Mouse (Mus musculus): ENCODE measurements around the gene Klrb1c.
"Not testable (repeated sequence)": the region's sequence is repeated elsewhere in the genome, so short reads cannot be mapped to it uniquely, and the experiment has no call there.

Klrb1c gene

GRCm38 (mm10) chr6:128755402-128755763 lies 33.6 kb downstream of the Klrb1c start:
- DNase-seq (ENCODE audit: low spot score), result not testable (repeated sequence)

DNA sequence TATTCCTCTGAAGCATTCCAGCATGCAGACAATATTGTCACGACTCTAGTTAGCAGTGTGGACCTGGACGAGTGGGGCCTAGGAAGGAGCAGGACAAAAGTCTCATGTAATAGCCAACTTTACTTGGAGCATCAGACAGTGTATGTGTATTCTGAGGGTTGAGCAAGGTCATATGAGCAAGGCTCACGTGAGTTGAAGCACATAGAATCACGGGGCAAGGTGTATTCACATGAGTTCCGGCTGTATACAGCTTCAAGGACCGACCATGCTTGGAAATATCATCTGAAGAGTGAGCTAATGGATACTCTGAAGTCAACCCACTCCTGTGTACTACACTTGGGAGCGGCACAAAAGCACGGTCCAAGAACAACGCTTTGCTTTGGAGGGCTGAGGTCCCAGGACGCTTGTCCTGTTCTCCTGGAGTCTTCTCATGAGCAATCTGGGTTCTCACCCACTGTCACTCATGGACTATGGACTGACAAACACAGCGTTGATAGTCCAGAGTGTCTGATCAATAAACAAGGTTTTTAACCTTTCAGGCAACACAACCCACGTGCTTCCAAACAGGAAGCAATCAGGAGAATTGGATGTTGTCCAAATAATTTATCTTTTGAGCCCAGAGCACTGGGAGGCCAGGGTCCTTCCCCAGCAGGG lies 34.1 kb downstream of the Klrb1c start:
- DNase-seq (ENCODE audit: low spot score), result not testable (repeated sequence)

DNA sequence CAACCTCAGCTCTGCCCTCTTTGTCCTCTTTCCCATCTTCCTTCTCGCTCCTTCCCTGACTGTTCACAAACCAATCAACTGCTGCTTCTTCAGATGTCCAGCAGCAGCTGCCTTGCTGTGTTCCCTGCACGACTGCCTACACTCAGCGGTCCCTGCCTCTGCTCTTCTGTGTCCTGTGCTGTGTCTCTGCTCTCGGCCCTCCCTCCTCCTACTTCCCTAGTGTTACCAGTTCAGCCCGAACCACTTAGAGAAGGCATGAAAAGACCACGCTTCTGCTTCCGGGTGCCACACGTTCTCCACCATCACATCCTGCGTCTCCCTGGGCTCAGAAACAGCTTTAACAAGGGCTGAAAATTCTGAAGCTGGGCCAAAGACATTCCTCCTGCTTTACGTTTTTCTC lies 34.8 kb downstream of the Klrb1c start:
- not testable (repeated sequence) for DNase-seq (ENCODE audit: low spot score)

DNA sequence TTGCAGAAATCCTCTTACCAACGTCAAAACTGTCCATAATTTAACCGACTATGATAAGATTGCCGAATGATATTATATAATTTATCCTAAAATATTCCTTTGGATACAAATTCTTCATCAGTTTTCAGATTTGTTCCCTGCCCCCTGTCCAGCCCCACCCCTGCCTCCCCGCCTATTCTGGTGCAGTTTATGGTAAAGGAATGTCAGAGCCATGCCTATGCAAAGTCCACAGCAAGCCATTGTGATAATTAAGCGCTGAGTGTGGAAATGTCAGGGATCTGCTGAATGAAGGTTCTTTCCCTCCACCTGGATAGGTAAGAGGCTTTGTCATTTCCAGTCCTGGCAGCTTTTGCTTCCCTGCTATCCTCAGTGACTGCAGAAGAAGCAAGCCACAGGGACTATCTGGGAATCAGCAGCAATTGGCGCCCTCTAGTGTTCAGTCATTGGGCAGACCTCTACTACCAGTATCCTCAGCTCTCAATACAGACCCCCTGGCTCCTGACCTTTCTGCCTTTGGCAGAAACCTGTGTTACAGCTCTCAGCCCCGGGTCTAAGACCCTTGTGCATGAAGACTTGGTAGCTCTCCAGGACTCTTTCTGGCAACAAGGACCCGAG lies 35.3 kb downstream of the Klrb1c start:
- peak; percentile 71 for DNase-seq (ENCODE audit: low spot score)

DNA sequence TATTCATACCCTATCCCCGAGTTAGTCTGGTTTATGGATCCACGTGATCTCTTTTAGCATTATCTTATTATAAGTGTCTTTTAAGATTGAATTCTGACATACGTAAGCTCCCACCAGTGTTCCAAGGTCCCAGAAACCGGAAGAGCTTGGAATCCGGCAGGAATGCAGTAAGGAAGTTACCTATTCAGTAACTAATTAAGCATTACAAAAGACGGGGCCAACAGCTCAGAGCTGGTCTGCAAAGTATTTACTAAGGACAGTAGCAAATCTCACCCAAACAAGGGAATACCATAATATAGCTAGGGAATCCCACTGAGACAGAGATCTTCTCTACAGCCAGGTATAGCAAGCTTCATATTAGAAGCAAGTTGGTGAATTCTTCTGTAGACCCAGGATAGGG lies 42.0 kb downstream of the Klrb1c start:
- DNase-seq (ENCODE audit: low spot score), result not testable (repeated sequence)

DNA sequence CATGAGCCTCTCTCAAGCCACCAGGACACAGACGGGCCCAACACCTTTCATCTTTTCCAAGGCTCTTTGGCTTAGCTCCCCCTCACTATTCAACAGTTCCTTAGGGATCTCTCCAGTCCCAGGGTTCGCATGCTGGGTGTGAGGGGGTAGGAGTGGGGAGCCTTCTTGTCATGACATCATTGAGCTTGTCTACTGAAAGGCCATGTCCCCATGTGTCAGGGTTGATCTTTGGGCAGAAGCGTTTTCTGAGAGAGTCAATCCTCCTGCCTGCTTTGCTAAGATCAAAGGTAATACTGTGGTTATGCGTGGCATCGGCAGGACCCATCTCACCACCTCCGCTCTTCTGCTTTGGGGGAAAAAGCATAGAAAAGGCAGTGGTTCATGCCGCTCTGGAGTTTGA lies 51.6 kb downstream of the Klrb1c start:
- DNase-seq (ENCODE audit: low spot score), result no peak

DNA sequence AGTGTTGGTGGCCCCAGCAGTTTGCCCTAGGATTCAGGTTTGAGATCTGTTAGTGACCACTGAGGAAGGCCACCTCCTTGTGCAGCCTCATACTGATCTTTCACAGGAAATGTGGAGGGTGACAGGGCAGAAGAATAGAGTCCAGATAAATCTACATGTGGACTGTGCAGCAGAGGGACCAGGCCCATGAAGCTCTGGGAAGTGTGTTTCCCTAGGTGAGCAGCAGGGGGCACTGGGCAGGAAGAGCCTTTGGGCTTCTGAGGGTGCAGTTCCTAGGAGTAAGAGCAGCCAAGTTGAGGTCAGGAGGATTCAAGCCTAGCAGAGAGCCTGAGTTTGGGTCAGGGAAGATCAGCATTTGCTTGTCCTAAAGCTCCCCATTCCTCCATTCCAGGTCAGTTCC lies 52.9 kb downstream of the Klrb1c start:
- DNase-seq (ENCODE audit: low spot score), result no peak

DNA sequence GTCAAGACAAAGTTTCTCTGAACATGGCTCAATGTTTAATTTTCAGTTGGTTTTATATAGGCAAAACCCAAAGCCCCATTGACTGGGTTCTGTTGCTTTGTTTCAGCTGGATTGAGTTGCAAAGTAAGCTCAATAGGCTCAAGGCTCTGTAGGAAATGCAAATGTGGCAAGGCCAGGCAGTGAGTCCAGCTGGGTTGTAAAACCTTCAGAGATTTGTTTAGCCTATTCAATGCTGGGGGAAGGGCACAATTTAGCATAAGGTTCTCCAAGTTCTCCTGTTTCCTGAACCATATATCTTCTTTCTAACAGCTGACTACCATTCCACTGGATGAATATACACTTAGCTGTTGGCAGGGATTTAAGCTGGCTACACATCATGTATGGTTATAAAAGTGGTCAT lies 54.1 kb downstream of the Klrb1c start:
- no peak for DNase-seq (ENCODE audit: low spot score)

DNA sequence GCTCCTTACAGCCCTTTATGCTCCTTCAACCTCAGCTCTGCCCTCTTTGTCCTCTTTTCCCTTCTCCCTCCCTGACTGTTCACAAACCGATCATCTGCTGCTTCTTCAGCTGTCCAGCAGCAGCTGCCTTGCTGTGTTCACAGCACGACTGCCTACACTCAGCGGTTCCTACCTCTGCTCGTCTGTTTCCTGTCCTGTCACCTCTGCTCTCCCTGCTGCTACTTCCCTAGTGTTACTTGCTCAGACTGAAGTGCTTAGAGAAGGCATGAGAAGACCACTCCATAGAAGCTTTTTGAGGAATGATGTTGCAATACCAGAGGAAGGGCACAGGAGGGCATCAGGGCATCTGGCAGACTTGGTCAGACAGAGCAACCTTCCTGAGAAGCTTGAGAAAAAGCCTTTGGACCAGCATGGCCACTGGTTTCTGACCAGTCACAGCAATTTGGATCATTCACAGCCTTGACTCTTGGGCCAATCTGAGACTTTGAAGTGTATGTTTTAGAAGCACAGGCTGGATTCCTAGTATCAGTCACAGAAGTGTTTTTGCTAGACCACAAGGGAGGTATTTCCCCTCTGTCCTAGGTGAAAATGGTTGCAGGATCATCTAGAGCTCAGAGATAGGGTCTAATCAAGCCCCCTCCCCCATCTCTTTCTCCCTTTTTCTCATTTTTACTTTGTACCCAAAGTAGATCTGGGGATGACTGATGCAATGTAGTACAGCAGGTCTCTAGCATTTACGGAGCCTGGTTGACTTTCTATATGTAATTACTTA lies 54.9 kb downstream of the Klrb1c start:
- DNase-seq (ENCODE audit: low spot score), result no peak

GRCm38 (mm10) chr6:128732032-128732431 lies 57.0 kb downstream of the Klrb1c start:
- no peak for DNase-seq (ENCODE audit: low spot score)
